Mouse (Mus musculus) megakaryocyte-erythroid progenitor cell, adult 5-6 weeks (primary cell): ENCODE measurements around the gene H3f3b. TPM values are rescaled to one million over a fixed set of nuclear protein-coding genes. Genes with fewer than 3 reads are reported as not detected.
A peak's percentile ranks its signal among the peaks of the same experiment; 100 is the strongest.

Experiments
- ATAC-seq: replicated peaks from 2 replicates; pipeline ENCODE4 v1.8.0; 2016; ENCODE audit warnings: mild to moderate bottlenecking, inconsistent platforms; ENCODE audit not compliant: severe bottlenecking, poor library complexity, low FRiP score, low TSS enrichment
- total RNA-seq, 2 experiments: library from RNA; stranded (forward) in 1 of 2; stranded (reverse) in 1 of 2; fragments of 200-1000, 215-1000 nt in 1 of 2; fragments of >200 nt in 1 of 2; fragmentation: Nextera tagmentation in 1 of 2; gene quantifications; 2 replicates each; pipeline ENCODE4 v1.2.3; 2014 to 2017

Gene H3f3b
- total RNA-seq, 2 experiments from 2014 or later, result 607 to 709 TPM

GRCm38 (mm10) chr11:116053510-116054229 is 25.9 kb upstream of the H3f3b start:
- peak; percentile 31 for ATAC-seq

DNA sequence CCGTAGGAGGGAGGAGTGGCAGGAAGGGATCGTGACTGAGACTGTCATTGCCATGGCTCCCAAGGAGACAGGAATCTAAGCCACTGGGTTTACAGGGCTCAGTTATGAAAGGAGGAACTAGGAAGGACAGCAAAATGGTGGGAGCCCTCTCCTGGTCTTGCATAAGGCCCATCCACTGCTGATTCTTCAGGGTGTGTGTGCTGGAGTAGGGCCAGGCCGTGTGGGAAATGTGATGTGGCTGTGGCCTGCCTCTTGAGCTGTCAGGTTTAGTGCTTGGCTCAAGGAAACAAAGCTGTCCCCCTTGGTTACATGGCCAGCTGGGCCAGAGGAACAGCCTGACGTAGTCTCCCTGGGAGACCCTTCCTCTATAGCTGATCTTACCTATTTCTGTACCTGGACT is 22.4 kb upstream of the H3f3b start:
- no peak for ATAC-seq

DNA sequence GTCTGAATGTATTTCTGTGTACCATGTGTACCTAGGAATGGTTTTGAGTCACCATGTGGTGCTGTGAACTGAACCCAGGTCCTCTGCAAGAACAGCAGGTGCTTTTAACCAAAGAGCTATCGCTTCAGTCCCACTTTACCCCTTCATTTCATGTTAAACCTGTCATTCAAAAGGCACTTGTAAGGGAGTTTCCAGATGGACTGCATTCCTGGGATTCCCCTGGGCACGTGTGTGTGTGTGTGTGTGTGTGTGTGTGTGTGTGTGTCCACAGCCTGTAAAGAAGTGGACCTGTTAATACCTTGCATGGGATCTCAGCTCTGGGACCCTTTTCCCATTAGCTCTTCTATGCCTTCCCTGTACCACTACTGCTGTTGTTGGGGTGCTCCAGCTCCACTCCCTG is 21.8 kb upstream of the H3f3b start:
- no peak for ATAC-seq

DNA sequence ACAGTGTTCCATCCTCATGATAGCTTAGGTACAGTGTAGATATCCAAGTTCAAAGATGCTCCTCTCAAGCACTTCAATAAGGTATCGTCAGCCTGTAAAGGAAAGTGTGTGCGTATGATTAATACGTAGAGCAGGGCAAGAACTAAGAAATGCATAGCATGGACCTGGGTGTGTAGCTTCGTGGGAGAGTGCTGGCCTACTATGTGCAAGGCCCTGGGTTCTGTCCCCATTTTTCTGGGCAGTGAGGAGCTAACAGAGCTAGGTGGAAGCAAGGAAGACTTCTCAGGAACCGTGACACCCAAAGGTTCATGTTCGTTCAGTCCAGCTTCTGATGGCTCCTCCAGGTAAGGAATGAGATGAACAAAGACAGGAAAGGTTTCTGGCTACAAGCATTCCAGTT is 17.4 kb upstream of the H3f3b start:
- ATAC-seq, result no peak

DNA sequence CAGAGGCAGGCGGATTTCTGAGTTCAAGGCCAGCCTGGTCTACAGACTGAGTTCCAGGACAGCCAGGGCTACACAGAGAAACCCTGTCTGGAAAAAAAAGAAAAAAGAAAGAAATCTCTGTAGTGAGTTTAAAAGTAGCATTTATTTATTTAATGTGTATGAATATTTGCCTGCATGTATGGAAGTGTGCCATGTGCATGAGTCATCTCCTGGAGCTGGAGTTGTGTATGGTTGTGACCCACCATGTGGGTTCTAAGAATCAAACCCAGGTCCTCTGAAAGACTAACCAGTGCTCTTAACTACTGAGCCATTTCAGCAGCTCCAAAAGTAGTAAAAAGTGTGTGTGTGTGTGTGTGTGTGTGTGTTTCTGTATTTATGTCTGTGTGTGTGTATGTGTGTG is 15.5 kb upstream of the H3f3b start:
- no peak for ATAC-seq

DNA sequence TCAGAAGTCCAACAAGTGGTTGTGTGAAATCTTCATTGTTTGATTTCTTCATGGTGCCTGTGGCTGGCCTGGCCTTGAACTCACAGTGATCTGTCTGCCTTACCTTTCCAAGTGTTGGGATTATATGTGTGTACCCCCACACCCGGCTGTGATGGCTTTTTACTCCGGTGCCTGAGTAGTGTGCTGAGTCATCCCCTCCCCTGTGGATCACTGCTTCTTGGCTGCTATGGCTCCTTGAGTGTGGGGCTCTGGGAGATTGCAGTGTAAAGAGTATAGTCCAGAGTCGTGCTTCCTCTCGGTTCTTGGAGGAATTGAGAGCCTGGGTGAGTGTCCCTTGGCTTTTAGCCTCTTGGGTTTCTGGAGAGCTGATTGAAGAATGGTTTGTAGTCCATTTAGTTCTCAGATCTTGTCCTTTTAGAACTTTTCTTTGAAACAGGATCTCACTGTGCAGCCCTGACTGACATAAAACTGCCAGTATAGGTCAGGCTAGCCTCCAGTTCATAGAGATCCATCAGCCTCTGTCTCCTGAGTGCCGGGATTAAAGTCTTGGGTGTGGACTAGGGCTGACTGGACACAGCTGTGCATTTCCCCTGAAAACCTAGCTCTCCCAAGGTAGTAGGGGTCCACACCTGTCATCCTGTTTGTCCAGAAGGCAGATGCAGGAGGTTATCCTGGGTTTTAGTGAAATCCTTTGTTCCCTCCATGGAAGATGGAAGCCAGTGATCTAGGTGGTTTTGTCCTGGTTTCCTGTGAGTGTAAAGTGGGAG is 14.8 kb upstream of the H3f3b start:
- ATAC-seq, result no peak

DNA sequence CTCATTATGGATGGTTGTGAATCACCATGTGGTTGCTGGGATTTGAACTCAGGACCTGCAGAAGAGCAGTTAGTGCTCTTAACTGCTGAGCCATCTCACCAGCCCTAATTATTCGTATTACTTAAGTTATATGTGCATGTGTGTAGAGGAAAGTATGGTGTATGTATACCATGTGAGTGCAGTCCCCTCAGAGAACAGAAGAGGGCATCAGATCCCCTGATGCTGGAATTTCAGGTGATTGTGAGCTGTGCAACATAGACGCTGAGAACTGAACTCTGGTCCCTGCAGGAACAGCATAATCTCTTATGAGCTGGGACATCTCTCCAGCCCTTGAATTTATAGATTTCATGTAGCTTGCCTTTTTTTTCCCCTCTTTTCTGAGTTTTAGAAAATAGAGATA is 14.1 kb upstream of the H3f3b start:
- no peak for ATAC-seq

DNA sequence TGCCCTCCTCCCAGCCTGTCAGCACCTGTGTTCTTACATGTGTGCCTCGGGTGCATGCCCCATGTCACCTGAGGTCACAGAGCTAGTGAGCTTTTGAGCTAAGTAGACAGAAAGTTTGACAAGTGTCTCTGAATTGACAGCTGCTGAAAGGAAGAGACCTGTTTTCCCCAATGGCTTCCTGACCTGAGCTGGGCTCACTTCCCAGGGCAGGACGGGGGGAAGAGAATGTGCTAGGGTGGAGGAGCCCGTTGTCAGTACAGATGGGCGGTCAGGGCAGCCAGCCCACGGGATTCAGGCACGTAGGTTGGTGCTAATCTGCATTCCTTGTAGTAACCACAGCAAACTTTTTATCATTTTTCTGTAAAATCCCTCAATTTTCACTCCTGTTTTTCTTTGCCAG is 12.8 kb upstream of the H3f3b start:
- no peak for ATAC-seq

DNA sequence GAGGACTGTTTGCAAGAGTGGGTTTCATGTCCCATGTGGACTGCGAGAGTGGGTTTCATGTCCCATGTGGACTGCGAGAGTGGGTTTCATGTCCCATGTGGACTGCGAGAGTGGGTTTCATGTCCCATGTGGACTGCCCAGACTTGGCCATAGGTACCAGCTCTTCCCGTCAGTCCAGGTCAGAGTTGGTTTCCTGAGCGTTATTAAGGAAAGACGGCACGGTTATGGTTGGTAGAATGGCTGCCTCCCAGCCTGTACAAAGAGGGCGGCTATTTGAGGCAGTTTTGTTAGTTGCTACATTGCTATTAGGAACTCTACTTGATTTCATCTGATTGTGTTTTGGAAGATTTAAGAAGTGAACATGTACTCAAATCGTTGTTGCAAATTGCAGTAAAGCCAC is 10.1 kb upstream of the H3f3b start:
- ATAC-seq, result no peak

DNA sequence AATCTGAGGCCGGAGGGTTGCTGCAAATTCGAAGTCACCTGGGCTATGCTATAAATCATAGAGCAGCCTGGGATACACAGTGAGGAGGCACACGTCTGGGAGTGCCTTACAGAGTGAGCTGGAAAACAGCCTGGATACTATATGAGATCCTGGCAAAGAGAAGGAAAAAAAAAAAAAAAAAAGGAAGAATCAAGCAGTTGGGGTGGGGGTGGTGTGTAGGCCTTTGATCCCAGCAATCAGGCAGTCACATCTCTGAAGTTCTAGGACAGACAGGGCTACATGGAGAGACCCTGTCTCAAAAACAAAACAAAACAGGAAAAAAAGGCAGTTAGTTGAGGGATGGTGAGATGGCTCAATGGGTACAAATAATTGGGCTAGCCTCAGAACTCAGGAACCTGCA is 8.9 kb upstream of the H3f3b start:
- ATAC-seq, result no peak

DNA sequence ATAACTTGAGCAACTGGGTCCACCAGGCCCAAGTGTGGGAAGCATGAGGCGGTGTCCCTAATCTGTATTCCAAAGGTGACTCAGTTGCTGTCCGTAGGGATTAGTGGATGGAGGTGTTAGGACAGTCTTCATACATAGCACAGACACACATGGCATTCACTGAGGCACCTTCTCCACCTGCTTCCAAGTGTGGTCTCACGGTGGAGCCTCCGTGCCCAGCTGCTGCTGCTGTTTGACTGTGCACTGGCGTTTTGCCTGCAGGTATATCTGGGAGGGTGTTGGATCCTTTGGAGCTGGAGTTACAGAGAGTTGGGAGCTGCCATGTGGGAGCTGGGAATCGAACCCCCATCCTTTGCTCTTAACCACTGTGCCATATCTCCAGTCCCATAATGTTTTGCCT is 6.8 kb upstream of the H3f3b start:
- no peak for ATAC-seq

DNA sequence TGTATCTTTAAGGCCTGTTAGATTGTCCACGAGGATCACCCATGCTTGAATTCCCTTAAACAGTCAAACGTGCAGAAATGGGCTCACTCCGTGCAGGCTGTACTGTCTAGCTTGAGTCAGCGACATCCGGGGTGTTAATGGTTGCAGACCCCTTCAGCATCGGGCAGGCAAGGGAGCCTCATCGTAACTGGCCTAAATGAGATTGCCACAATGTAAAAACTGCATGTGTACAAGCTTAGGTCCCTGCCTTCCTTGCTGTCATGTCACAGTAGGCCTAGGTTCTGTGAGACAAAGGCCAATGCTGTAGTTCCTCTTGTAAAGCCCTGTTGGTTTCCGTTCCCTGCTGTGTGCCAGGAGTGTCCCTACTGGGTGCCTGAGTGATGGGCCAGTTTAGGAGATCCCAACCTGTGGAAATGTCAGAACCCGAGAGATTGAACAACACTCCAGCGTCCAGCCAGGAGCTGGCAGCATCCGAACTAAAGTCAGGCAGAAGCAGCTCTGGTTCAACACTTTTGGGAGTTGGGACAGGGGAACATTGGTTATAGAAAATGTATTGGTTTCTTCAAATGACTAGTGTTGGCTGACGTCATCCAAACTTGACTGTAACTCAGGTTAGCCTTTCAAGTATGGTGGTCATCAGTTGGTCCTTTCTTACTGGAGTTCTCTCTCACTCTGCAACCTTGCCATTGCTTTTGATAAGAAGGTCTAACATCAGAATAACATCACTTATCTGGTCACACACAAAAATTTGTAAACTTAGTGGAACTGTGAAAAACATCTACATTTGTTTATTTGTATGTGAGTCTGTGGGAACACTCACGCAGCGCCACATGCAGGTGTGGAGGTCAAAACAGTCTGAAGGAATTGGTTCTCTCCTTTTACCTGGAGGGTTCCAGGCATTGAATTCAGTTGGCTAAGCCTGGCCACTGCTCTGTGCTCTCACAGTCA is 3.4 kb upstream of the H3f3b start:
- ATAC-seq, result peak; percentile 15; the same call in 1 of the 2 replicates

GRCm38 (mm10) chr11:116030088-116030897 is 2.5 kb upstream of the H3f3b start, which contains the start of gene Unk:
Unk (plus strand) TSS chr11:116030322.
- peak; percentile 89 for ATAC-seq

DNA sequence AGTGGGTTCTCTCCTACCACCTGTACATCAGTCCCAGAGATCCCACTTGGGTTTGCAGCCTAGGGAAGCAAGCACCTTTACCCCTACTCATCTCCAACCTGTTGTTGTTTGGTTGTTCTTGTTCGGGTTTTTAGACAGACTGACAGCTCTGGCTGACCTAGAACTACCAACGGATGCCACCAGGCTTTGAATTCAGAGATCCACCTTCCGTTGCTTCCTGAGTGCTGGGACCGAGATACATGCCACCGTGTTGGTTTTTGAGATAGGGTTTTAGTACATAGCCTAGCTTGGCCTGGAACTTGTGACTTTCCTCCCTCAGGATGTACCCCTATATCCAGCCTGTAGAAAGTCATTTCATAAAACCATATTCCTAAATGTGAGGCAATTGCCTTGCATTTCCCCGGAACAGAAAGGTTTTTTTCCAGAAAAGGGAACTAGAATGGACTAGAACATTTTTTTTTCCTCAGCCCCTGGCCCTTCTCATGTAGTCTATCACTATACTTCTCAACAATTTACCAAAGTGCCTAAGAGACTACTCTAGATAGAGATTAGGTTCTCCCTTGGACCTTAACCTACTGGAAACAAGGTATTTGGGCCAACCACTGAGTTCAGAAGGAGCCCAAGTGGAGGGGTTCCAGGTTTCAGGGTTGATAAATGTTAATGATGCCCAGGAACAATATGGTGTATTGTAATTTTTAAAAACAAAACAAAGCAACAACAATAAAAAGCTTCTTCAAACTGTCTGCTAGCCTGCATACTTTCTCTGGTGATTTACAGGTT is 1.5 kb upstream of the H3f3b start:
- no peak for ATAC-seq

- no peak for ATAC-seq
These were observed 559 bp upstream of the H3f3b start for GRCm38 (mm10) chr11:116028177-116028865.

- no peak for ATAC-seq
These were observed 2.5 kb downstream of the H3f3b start for GRCm38 (mm10) chr11:116025056-116025845.

- peak; percentile 87 for ATAC-seq
These were observed 3.4 kb downstream of the H3f3b start for GRCm38 (mm10) chr11:116024356-116024808.
